Mouse (Mus musculus) liver, adult 10 weeks (tissue): ENCODE results near the gene Tmpo. TPM values are rescaled to one million over a fixed set of nuclear protein-coding genes. Genes with fewer than 3 reads are reported as not detected.

Experiments used
- polyA plus RNA-seq: library from polyadenylated mRNA; stranded (reverse); fragments of 350-450 nt; fragmentation: Illumina TruSeq; extraction: RNeasy Lipid Tissue Mini Kit (QIAGEN cat#74804); gene quantifications from one replicate; pipeline ENCODE4 v1.2.3, GENCODE M21; 2014; ENCODE audit warnings: low read depth, low replicate concordance

Gene Tmpo
- 65.2 TPM for polyA plus RNA-seq

DNA sequence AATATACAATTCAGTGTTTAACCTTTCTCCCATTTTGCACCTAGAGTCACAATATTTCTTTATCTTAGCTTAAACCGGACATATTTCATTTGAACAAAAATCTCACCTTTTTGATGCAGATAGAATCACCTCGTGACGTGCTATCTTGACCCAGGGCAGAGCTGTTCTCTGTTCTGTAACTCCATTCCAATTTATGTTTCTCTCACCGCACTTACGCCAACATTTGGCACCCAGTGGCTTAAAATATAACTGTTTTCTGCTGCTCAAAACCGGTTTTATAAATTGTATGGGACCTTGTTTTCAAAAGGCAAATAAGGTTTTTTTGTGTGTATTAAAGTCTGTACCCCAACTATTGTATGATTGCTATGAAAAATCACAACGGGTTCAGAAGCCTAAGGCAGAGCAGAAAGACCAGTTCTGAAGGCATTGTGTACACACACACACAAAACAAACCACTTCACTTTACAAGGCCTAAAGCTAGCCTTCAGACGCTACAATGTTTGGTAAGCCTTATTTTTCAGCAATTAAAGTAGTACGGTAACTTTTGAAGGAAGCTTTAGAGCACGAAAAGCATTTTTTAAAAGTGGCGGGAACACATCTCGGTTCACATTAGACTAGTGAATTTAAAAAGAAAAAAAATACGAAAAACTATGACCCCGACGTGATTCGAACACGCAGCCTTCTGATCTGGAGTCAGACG, at the start of gene Tmpo:
Gene Tmpo, minus strand, starts transcription at position 555 of the 700 bp plus-strand sequence.

DNA sequence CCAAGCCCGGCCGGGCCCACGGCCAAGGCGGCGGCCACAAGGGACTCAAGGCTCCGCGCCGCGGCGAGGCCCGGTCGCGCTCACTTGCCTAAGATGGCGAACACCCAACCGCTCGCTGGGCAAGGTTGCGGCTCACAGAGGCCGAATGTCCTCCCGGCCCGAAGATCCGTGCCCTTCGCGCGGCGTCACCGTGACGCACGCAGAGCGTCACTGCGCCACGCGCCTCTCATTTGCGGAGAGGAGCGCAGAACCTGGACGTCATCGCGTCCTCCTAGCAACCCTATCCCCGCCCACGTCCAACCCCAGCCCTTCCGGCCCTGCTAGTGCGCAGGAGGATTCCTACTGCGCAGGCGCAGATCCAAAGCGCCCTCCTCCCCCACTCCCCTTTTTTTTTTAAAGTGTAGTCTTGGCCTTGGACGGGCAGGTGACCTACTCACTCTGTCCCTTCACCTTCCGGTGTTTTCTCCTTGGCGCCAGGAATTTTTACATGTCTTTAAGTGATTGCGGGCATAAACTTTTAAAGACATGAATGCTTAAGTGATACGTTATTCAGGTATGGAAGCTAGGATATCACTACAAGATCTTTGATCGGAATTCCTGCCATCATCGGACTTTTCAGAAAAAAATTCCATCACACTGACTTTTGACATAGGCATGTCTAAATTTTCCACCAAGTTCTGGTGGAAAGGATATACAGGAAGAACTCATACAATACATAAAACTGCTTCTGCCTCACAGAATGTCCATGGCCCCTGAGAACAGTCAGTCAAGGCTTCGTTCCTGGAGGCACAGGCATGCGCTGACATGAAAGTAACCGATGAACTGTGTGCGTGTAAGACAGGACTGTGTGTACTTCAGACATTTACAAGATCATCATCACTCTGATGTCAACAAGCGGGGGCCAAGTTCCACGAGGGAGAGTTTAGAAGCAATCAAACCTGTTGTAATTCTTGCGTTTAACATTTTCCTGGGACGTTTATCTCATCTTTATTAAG, 57.0 kb downstream of the Tmpo start, which contains the start of gene Slc25a3:
Gene Slc25a3, minus strand, starts transcription at position 232 of the 995 bp plus-strand sequence.

Other genes with a start within 250 kb of the Tmpo start
- gene Apaf1, start 98.5 kb downstream of the Tmpo start, polyA plus RNA-seq: 1.8 TPM
- 6.0 TPM for gene Ikbip, start 98.4 kb downstream of the Tmpo start, polyA plus RNA-seq
- gene Slc25a3, start 57.3 kb downstream of the Tmpo start, polyA plus RNA-seq: 443 TPM